Mouse (Mus musculus) midbrain, embryonic 14.5 days (tissue): Measurements from ENCODE around the gene Ttll13. TPM values are rescaled to one million over a fixed set of nuclear protein-coding genes. Genes with fewer than 3 reads are reported as not detected.

Source experiments
- ATAC-seq: fragments of 200-750 bp; cut with Nextera tagmentation; 2 replicates; pipeline ENCODE4 v1.8.0; 2017; ENCODE audit warnings: moderate number of reproducible peaks, moderate library complexity; ENCODE audit not compliant: low FRiP score, low TSS enrichment
- DNase-seq: peaks from one replicate; pipeline ENCODE4 v3.0.0-alpha.2; 2015
- H3K27ac ChIP-seq: fragments of 300-500 bp; sonication (generic); replicated peaks from 2 replicates; pipeline ENCODE4 v1.5.1; 2014; ENCODE audit warnings: mild to moderate bottlenecking, low read depth, low read length, moderate library complexity
- H3K27me3 ChIP-seq: fragments of 300-500 bp; sonication (generic); 2 replicates; pipeline ENCODE4 v1.6.1; 2014; ENCODE audit warnings: low read length, control low read depth, mixed read lengths; ENCODE audit not compliant: control insufficient read depth, insufficient read depth
- H3K36me3 ChIP-seq: fragments of 300-500 bp; sonication (generic); 2 replicates; pipeline ENCODE4 v1.6.1; 2014; ENCODE audit warnings: low read length, control low read depth; ENCODE audit not compliant: control insufficient read depth, insufficient read depth
- H3K4me1 ChIP-seq: fragments of 300-500 bp; sonication (generic); 2 replicates; pipeline ENCODE4 v1.6.1; 2014; ENCODE audit warnings: mild to moderate bottlenecking, antibody characterized with exemption, low read length, control low read depth; ENCODE audit not compliant: control insufficient read depth, insufficient read depth
- H3K4me2 ChIP-seq: fragments of 300-500 bp; sonication (generic); 2 replicates; pipeline ENCODE4 v1.6.1; 2014; ENCODE audit warnings: mild to moderate bottlenecking, low read length, moderate library complexity
- H3K4me3 ChIP-seq: fragments of 300-500 bp; sonication (generic); replicated peaks from 2 replicates; pipeline ENCODE4 v1.5.1; 2014; ENCODE audit warnings: low read depth, low read length
- H3K9ac ChIP-seq: fragments of 300-500 bp; sonication (generic); replicated peaks from 2 replicates; pipeline ENCODE4 v1.6.1; 2014; ENCODE audit warnings: mild to moderate bottlenecking, low read length, moderate library complexity
- H3K9me3 ChIP-seq: fragments of 300-500 bp; sonication (generic); 2 replicates; pipeline ENCODE4 v1.6.1; 2016; ENCODE audit warnings: low read length, control low read depth, mixed read lengths; ENCODE audit not compliant: control insufficient read depth
- WGBS: fragments of 180-500 bp; shearing (Covaris S2); extraction: QIAGEN DNeasy Blood & Tissue Kit; methylation state at CpG from one replicate; pipeline ENCODE4 v1.1.7; 2014; 5-methylcytosine and 5-hydroxymethylcytosine counted together
- polyA plus RNA-seq: library from polyadenylated mRNA; unstranded; fragments of >200 nt; fragmentation: Nextera tagmentation; extraction: Ambion mirVana; gene quantifications from 2 replicates; pipeline ENCODE4 v1.2.1, GENCODE M21; 2014

The Ttll13 gene
- polyA plus RNA-seq, 1 experiment from 2014 or later = 2.2 TPM

GRCm38 (mm10) chr7:80281646-80282045 lies 35.5 kb downstream of the Ttll13 start:
- H3K4me3 ChIP-seq = no peak overlapping the region
- H3K9ac ChIP-seq = no peak overlapping the region
- peaks cover 81% of the 10 kb centered on the region for H3K36me3 ChIP-seq
- H3K4me1 ChIP-seq = no peaks in the 10 kb centered on the region
- ATAC-seq (no peak), DNase-seq (no peak)
- no peak overlapping the region for H3K4me2 ChIP-seq
- H3K27ac ChIP-seq = no peak overlapping the region
- no peaks in the 10 kb centered on the region for H3K9me3 ChIP-seq
- no peaks in the 10 kb centered on the region for H3K27me3 ChIP-seq
- 87% methylated on average over 3 of the region's 3 CpGs for WGBS

- H3K36me3 ChIP-seq = peaks cover 84% of the 10 kb centered on the region
- DNase-seq (no peak), ATAC-seq (no peak)
- H3K27me3 ChIP-seq = no peaks in the 10 kb centered on the region
- H3K4me1 ChIP-seq = no peaks in the 10 kb centered on the region
- H3K4me3 ChIP-seq = no peak overlapping the region
- no peak overlapping the region for H3K9ac ChIP-seq
- 94% methylated on average over 3 of the region's 3 CpGs for WGBS
- no peak overlapping the region for H3K27ac ChIP-seq
- no peak overlapping the region for H3K4me2 ChIP-seq
- no peaks in the 10 kb centered on the region for H3K9me3 ChIP-seq
These were observed 37.2 kb downstream of the Ttll13 start for GRCm38 (mm10) chr7:80283226-80283918.

GRCm38 (mm10) chr7:80284391-80284790 lies 38.2 kb downstream of the Ttll13 start:
- no peak overlapping the region for H3K4me2 ChIP-seq
- no peaks in the 10 kb centered on the region for H3K4me1 ChIP-seq
- no peak for DNase-seq
- no peak overlapping the region for H3K9ac ChIP-seq
- no peaks in the 10 kb centered on the region for H3K9me3 ChIP-seq
- H3K4me3 ChIP-seq = no peak overlapping the region
- H3K27ac ChIP-seq = no peak overlapping the region
- no peaks in the 10 kb centered on the region for H3K27me3 ChIP-seq
- H3K36me3 ChIP-seq = peaks cover 77% of the 10 kb centered on the region
- 93% methylated on average over 5 of the region's 5 CpGs for WGBS
- no peak for ATAC-seq

- Histone ChIP-seq H3K9me3 (no peaks in the 10 kb centered on the region), H3K27ac (no peak overlapping the region)
- ATAC-seq = no peak
These were observed 39.5 kb downstream of the Ttll13 start for GRCm38 (mm10) chr7:80285725-80286124.

GRCm38 (mm10) chr7:80287736-80288135 lies 41.6 kb downstream of the Ttll13 start:
- H3K27me3 ChIP-seq = no peaks in the 10 kb centered on the region
- H3K27ac ChIP-seq = no peak overlapping the region
- H3K9ac ChIP-seq = no peak overlapping the region
- H3K4me3 ChIP-seq = no peak overlapping the region
- ATAC-seq (no peak), DNase-seq (no peak)
- WGBS = 82% methylated on average over 10 of the region's 10 CpGs
- no peaks in the 10 kb centered on the region for H3K4me1 ChIP-seq
- no peaks in the 10 kb centered on the region for H3K9me3 ChIP-seq
- no peak overlapping the region for H3K4me2 ChIP-seq
- peaks cover 84% of the 10 kb centered on the region for H3K36me3 ChIP-seq

More at GRCm38 (mm10) chr7:80285725-80286124, 39.5 kb downstream of the Ttll13 start:
- H3K4me2 ChIP-seq = no peak overlapping the region
- no peak overlapping the region for H3K9ac ChIP-seq
- H3K36me3 ChIP-seq = peaks cover 76% of the 10 kb centered on the region
- 90% methylated on average over 6 of the region's 6 CpGs for WGBS
- no peaks in the 10 kb centered on the region for H3K4me1 ChIP-seq
- H3K4me3 ChIP-seq = no peak overlapping the region
- no peaks in the 10 kb centered on the region for H3K27me3 ChIP-seq
- DNase-seq = no peak

GRCm38 (mm10) chr7:80294062-80294763 lies 48.0 kb downstream of the Ttll13 start, which contains the start of gene Prc1:
Prc1 (plus strand) TSS chr7:80294450.
- peaks cover 25% of the 10 kb centered on the region for H3K36me3 ChIP-seq
- DNase-seq (peak; percentile 98), ATAC-seq (peak; percentile 98)
- under 1% methylated on average over 52 of the region's 52 CpGs for WGBS
- no peaks in the 10 kb centered on the region for H3K27me3 ChIP-seq
- peak within 1 kb of the TSS; percentile 53 for H3K9ac ChIP-seq
- no peaks in the 10 kb centered on the region for H3K9me3 ChIP-seq
- H3K4me1 ChIP-seq = peaks cover 4% of the 10 kb centered on the region
- H3K4me2 ChIP-seq = peak within 1 kb of the TSS; percentile 98
- peak within 1 kb of the TSS; percentile 28; the same call in 1 of the 2 replicates for H3K27ac ChIP-seq
- peak within 1 kb of the TSS; percentile 72 for H3K4me3 ChIP-seq

- H3K4me3 ChIP-seq = peak overlapping the region; percentile 72
- peak overlapping the region; percentile 98 for H3K4me2 ChIP-seq
- ATAC-seq (no peak; the same call in 1 of the 2 replicates), DNase-seq (no peak)
- 0 out of 2 replicates have a peak overlapping the region, but pooled peaks have one; percentile 28 for H3K27ac ChIP-seq
- no peaks in the 10 kb centered on the region for H3K27me3 ChIP-seq
- 10% methylated on average over 37 of the region's 37 CpGs for WGBS
- H3K9me3 ChIP-seq = no peaks in the 10 kb centered on the region
- H3K36me3 ChIP-seq = peaks cover 19% of the 10 kb centered on the region
- peaks cover 4% of the 10 kb centered on the region for H3K4me1 ChIP-seq
- H3K9ac ChIP-seq = peak overlapping the region; percentile 53
These were observed 48.8 kb downstream of the Ttll13 start for GRCm38 (mm10) chr7:80294764-80295648.

GRCm38 (mm10) chr7:80296462-80296861 lies 50.3 kb downstream of the Ttll13 start:
- ATAC-seq (no peak), DNase-seq (no peak)
- peaks cover 4% of the 10 kb centered on the region for H3K4me1 ChIP-seq
- no peaks in the 10 kb centered on the region for H3K9me3 ChIP-seq
- no peak overlapping the region for H3K27ac ChIP-seq
- 95% methylated on average over 6 of the region's 6 CpGs for WGBS
- H3K4me2 ChIP-seq = no peak overlapping the region
- peaks cover 6% of the 10 kb centered on the region; the same call in 1 of the 2 replicates for H3K36me3 ChIP-seq
- H3K4me3 ChIP-seq = no peak overlapping the region
- H3K27me3 ChIP-seq = no peaks in the 10 kb centered on the region
- no peak overlapping the region for H3K9ac ChIP-seq
